Mouse (Mus musculus) 416B (cell line): ENCODE data around the gene Olfr608.
"Not testable (repeated sequence)": the region's sequence is repeated elsewhere in the genome, so short reads cannot be mapped to it uniquely, and the experiment has no call there.

Experiments used
- DNase-seq: peaks from one replicate; pipeline ENCODE4 v3.0.0; 2011; ENCODE audit warnings: low read depth

The Olfr608 gene

DNA sequence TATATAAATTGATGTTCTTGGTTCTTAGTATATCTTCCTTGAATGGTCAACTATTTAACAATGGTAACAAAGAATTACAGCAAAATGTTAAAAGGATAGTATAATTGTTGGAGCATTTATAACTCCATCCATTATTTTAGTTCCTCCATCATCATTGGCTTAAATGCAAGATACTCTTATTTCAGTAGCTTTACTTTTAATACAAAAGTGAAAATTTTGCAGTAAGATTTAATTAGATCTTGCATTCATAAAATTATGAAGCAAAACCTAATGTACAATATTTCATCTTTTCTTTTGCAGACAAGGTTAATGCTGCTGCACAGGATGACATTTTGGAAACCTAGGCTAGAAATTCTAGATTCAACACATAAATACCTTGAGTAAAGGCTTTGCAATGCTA lies at the start of gene Olfr608:
Gene Olfr608, plus strand, starts transcription at position 301 of the 400 bp plus-strand sequence.
- DNase-seq = no peak

DNA sequence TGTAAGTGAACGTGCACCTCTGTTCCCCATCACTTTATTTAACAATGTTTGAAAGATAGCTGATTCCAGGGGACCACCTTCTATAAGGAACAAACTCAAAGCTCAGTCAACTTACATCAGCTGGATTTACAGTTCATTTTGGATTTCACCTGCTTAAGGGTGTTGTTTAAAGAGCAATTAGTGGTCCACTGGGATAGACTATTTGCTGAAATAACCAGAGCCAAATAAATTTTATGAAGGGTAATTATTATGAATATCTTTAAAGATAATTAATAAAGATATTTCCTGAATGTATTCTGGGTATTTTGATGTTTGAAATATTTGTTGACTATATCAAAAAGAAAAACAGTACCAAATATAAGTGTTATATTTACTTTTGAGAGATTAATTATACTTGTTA lies 24.3 kb upstream of the Olfr608 start, which contains the start of gene Olfr605:
Gene Olfr605, minus strand, starts transcription at position 101 of the 400 bp plus-strand sequence.
- DNase-seq = no peak

DNA sequence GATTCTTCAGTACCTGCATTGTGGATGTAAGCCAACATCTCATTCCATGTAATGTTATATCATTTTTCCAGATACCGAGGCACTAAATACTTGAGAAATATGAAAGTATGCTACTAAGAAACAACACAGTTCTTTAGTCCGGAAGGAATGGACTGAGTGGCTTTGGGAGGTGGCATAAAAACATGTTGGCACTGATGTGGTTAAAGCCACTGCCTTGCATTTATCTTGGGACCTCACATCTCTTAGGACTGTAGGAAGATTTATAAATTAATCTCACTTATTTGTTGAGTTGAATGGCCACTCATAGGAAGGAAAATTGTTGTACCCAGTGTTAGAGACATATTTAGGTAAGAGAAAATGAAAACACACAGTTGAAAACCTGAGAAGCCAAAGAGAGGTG lies 20.9 kb upstream of the Olfr608 start, which contains the start of gene Olfr606:
Gene Olfr606, plus strand, starts transcription at position 301 of the 400 bp plus-strand sequence.
- DNase-seq = no peak

DNA sequence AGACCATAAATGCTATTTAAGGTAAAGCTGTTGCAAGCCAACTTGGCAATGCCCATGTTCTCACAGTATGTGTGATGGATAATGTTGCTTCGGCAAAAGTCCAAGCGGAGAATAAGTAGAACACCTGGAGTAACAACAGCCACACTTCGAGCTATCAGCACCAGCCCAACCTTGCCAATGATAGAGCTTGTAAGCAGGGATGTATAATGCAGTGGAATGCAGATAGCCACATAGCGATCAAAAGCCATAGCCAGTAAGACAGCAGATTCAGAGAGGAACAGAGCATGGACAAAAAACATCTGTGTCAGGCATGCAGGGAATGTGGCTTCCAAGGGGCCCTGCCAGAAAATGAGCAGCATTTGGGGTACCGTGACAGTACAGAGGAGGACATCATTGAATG lies 9.1 kb upstream of the Olfr608 start:
- DNase-seq = no peak

DNA sequence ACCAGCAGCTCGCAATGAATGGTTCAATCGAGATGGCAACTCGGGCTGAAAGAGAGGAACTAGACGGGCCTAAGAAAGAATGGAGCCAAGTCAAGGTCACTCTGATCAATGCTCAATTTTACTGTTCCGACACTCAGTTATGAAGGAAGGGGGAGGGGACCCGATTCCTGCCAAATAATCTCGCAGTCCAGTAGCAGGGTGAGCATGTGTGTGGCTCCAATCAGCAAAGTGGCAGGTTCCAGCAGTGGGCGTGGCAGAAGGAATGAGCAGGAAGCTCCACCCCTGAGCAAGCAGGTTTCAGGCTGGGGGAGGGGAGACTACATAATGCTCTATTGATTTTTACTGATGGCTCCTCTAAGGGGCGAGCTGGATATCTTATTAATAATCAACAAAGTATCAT lies 7.4 kb downstream of the Olfr608 start:
- DNase-seq = not testable (repeated sequence)

DNA sequence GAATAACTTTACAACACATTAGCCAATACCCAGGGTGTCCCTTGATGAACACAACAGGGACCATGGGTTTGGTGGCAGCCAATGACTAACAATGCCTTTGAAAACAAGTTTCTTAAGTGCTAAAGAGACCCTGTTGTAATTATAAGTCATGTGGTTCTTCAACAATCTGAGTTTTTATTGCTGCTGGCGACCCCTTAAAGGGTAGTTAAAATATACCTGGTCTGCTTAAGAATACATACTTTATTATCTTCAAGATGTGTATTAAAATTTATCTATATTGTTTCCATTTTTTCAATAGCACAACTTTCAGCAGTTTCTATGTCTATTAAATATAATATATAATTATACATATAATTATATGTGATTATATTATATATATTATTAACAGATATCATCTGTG lies 28.3 kb downstream of the Olfr608 start, which contains the start of gene Olfr609:
Gene Olfr609, minus strand, starts transcription at position 101 of the 400 bp plus-strand sequence.
- DNase-seq = no peak

DNA sequence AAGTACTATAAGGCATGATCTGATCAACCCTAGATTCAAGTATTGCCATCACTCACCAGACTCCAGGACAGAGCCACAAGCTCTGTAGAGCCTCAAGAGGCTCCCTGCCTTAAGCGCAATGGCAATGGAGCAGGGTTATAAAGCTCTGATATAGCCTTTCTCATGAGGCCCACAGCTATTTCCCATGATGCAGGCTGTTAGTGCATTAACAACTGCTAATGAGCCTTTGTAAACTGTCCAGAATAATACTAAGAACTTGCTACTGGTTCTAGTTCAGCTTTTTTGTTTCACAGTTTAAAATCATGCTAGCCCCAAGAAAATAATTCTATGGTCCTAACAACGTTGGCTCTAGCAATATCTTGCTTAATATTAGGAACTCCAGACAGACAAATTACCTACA lies 42.3 kb downstream of the Olfr608 start, which contains the start of gene Olfr610:
Gene Olfr610, minus strand, starts transcription at position 101 of the 400 bp plus-strand sequence.
- DNase-seq = no peak

DNA sequence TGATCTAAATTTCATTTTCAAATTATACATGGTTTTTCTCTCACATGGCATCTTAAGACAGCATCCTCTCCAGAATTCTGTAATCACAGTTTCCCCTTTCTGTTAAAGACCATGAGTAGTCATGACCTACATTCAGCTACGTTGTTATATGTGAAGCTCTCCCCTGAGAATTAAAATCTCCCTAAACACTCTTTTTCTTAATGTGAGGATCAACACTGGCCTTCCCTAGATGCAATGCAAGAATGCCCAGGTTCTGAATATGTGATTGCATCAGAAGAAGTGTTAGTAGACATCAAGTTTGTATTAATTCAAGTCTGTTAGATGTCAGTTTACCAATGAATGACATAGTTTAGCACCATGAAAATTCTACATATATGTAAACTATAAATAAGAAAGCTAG lies 51.1 kb downstream of the Olfr608 start, which contains the start of gene Olfr611:
Gene Olfr611, minus strand, starts transcription at position 101 of the 400 bp plus-strand sequence.
- DNase-seq = not testable (repeated sequence)
